Mouse (Mus musculus): ENCODE results near the gene Kctd11. TPM values are rescaled to one million over a fixed set of nuclear protein-coding genes. Genes with fewer than 3 reads are reported as not detected.

Gene Kctd11
- polyA plus RNA-seq, 2 experiments = 5.1 to 6.5 TPM

DNA sequence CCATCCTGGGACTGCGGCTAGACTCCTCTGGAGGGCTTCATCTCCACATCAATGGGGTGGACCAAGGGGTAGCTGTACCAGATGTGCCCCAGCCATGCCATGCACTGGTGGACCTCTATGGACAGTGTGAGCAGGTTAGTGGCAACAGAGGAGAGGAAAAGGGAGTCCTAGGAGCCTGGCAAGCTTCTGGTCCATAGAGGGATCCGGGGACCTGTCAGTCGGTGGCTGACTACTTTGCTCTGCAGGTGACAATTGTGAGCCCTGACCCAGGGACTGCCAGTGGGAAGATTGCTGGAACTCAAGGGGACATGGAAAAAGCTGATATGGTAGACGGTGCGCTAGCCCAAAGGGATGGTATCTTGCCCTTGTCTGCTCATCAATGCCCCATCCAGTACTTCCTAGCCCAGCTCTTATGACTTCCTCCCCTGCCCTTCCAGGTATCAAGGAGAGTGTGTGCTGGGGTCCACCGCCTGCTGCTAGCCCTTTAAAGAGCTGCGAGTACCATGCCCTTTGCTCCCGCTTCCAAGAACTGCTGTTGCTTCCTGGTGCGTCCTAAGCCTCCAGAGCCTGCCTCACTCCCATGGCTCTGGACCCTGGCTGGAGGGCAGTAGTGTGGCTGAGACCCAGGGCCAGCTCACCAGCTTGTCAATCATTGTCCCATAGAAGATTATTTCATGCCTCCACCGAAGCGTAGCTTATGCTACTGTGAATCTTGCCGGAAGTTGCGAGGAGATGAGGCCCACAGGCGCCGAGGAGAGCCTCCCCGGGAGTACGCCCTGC is 29.8 kb upstream of the Kctd11 start:
- no peak overlapping the region for H3K27ac ChIP-seq (replicated peaks; ENCODE audit: low read depth, low read length)
- peaks cover 88% of the 10 kb centered on the region for H3K36me3 ChIP-seq (ENCODE audit: control insufficient read depth, insufficient read depth, low read length)
- H3K4me3 ChIP-seq (replicated peaks; ENCODE audit: low read length) = no peak overlapping the region
- TF ChIP-seq POLR2A (IDR thresholded peaks at IDR 0.05; ENCODE audit: borderline replicate concordance, extremely low read depth, insufficient read depth, insufficient read length) = no peak
- no peak overlapping the region for H3K4me2 ChIP-seq (replicated peaks; ENCODE audit: low read depth, low read length, severe bottlenecking)
- WGBS = 93% methylated on average over 17 of the region's 17 CpGs
- DNase-seq (ENCODE audit: low spot score) = no peak
- H3K4me1 ChIP-seq (ENCODE audit: control insufficient read depth, insufficient read depth, low read length) = peaks cover 13% of the 10 kb centered on the region
- no peaks in the 10 kb centered on the region for H3K27me3 ChIP-seq (ENCODE audit: control insufficient read depth, insufficient read depth, low read length)
- no peak for ATAC-seq (ENCODE audit: low FRiP score, low read depth)
- no peaks in the 10 kb centered on the region for H3K9me3 ChIP-seq (ENCODE audit: control insufficient read depth, low read length)
- no peak overlapping the region for H3K9ac ChIP-seq (ENCODE audit: low read depth, low read length, severe bottlenecking)

DNA sequence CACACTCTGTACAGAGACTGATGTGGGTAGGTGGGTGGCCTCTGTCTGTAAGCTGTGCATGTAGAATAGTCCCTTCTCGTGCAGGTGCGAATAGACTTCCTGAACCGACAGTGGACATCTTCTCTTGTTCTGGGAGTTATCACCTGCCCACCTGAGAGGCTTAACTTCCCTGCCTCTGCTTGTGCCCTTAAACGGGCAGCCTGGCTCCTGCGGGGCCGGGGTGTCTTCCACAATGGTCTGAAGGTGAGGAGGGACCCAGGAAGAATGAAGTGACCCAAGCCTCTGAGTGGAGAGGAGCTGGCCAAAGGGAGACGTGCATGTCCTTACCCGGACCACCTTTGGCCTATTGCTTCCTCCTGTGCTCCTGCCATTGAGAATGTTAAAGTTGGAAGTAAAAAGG is 29.0 kb upstream of the Kctd11 start:
- WGBS = 91% methylated on average over 8 of the region's 8 CpGs
- no peak for ATAC-seq (ENCODE audit: low FRiP score, low read depth)
- no peak overlapping the region for H3K4me3 ChIP-seq (replicated peaks; ENCODE audit: low read length)
- H3K27me3 ChIP-seq (ENCODE audit: control insufficient read depth, insufficient read depth, low read length) = no peaks in the 10 kb centered on the region
- DNase-seq (ENCODE audit: low spot score) = no peak
- TF ChIP-seq POLR2A (IDR thresholded peaks at IDR 0.05; ENCODE audit: borderline replicate concordance, extremely low read depth, insufficient read depth, insufficient read length) = no peak
- no peak overlapping the region for H3K9ac ChIP-seq (ENCODE audit: low read depth, low read length, severe bottlenecking)
- H3K9me3 ChIP-seq (ENCODE audit: control insufficient read depth, low read length) = no peaks in the 10 kb centered on the region
- H3K4me1 ChIP-seq (ENCODE audit: control insufficient read depth, insufficient read depth, low read length) = peaks cover 9% of the 10 kb centered on the region
- no peak overlapping the region for H3K27ac ChIP-seq (replicated peaks; ENCODE audit: low read depth, low read length)
- H3K36me3 ChIP-seq (ENCODE audit: control insufficient read depth, insufficient read depth, low read length) = peaks cover 88% of the 10 kb centered on the region
- no peak overlapping the region for H3K4me2 ChIP-seq (replicated peaks; ENCODE audit: low read depth, low read length, severe bottlenecking)

DNA sequence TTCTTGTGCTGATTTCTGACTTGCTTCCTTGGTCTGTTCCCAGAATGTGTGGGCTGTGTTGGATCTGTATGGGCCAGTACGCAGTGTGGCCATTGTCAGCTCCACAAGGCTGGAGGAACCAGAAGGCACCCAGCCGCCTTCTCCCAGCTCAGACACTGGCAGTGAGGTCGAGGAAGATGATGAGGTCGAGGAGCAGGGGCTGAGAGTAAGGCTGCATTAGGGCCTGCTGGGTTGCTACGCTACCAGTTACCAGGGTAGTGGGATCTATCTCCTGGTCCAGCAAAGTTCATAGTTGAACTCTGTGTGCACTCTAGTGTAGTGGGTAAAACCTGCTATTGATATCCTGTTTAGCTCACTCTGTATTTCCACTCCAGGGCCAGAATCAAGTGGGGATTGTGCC is 28.0 kb upstream of the Kctd11 start:
- Histone ChIP-seq H3K4me2 (replicated peaks; ENCODE audit: low read depth, low read length, severe bottlenecking) (no peak overlapping the region), H3K36me3 (ENCODE audit: control insufficient read depth, insufficient read depth, low read length) (peaks cover 92% of the 10 kb centered on the region), H3K27me3 (ENCODE audit: control insufficient read depth, insufficient read depth, low read length) (no peaks in the 10 kb centered on the region), H3K4me3 (replicated peaks; ENCODE audit: low read length) (no peak overlapping the region), H3K27ac (replicated peaks; ENCODE audit: low read depth, low read length) (no peak overlapping the region), H3K9me3 (ENCODE audit: control insufficient read depth, low read length) (no peaks in the 10 kb centered on the region), H3K4me1 (ENCODE audit: control insufficient read depth, insufficient read depth, low read length) (peaks cover 3% of the 10 kb centered on the region; the same call in 1 of the 2 replicates), H3K9ac (ENCODE audit: low read depth, low read length, severe bottlenecking) (no peak overlapping the region)
- DNase-seq (ENCODE audit: low spot score) = no peak
- no peak for ATAC-seq (ENCODE audit: low FRiP score, low read depth)
- 84% methylated on average over 5 of the region's 5 CpGs for WGBS
- TF ChIP-seq POLR2A (IDR thresholded peaks at IDR 0.05; ENCODE audit: borderline replicate concordance, extremely low read depth, insufficient read depth, insufficient read length) = no peak

DNA sequence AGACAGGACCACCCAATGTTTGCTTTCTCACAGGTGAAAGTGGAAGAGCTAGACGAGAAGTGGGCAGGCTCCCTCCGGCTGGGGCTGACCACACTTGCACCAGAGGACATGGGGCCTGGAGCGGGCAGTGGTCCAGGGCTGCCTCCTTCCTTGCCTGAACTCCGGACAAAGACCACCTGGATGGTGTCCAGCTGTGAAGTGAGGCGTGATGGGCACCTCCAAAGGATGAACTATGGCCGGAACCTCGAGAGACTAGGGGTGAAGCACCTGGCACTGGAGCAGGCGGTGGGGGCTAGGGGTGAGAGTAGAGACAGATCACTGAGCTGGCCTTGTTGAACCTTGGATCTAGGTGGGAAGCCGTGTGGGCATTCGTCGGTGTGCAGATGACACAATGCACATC is 27.4 kb upstream of the Kctd11 start:
- Histone ChIP-seq H3K4me2 (replicated peaks; ENCODE audit: low read depth, low read length, severe bottlenecking) (no peak overlapping the region), H3K4me1 (ENCODE audit: control insufficient read depth, insufficient read depth, low read length) (peaks cover 3% of the 10 kb centered on the region; the same call in 1 of the 2 replicates), H3K27ac (replicated peaks; ENCODE audit: low read depth, low read length) (no peak overlapping the region), H3K4me3 (replicated peaks; ENCODE audit: low read length) (no peak overlapping the region), H3K9ac (ENCODE audit: low read depth, low read length, severe bottlenecking) (no peak overlapping the region), H3K9me3 (ENCODE audit: control insufficient read depth, low read length) (no peaks in the 10 kb centered on the region), H3K27me3 (ENCODE audit: control insufficient read depth, insufficient read depth, low read length) (no peaks in the 10 kb centered on the region), H3K36me3 (ENCODE audit: control insufficient read depth, insufficient read depth, low read length) (peaks cover 98% of the 10 kb centered on the region)
- no peak for DNase-seq (ENCODE audit: low spot score)
- ATAC-seq (ENCODE audit: low FRiP score, low read depth) = no peak
- WGBS = 92% methylated on average over 11 of the region's 11 CpGs
- TF ChIP-seq POLR2A (IDR thresholded peaks at IDR 0.05; ENCODE audit: borderline replicate concordance, extremely low read depth, insufficient read depth, insufficient read length) = no peak

DNA sequence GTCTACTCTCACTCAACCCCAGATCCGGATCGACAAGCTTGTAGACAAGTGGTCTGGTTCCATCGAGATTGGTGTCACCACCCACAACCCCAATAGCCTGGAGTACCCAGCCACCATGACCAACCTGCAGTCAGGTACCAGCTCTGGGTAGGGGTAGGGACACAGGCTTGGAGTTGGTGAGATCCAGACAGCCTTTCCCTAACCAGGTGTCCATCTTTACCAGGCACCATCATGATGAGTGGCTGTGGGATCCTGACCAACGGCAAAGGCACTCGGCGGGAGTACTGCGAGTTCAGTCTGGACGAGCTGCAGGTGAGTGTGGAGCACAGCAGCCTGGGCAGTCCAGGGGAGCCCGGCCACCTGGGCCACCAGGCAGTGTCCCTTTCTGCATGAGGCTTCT is 23.1 kb upstream of the Kctd11 start:
- ATAC-seq (ENCODE audit: low FRiP score, low read depth) (no peak), DNase-seq (ENCODE audit: low spot score) (no peak)
- no peak overlapping the region for H3K9ac ChIP-seq (ENCODE audit: low read depth, low read length, severe bottlenecking)
- H3K36me3 ChIP-seq (ENCODE audit: control insufficient read depth, insufficient read depth, low read length) = peaks cover 62% of the 10 kb centered on the region
- WGBS = 98% methylated on average over 9 of the region's 9 CpGs
- peaks cover 12% of the 10 kb centered on the region for H3K4me1 ChIP-seq (ENCODE audit: control insufficient read depth, insufficient read depth, low read length)
- H3K4me2 ChIP-seq (replicated peaks; ENCODE audit: low read depth, low read length, severe bottlenecking) = no peak overlapping the region
- no peaks in the 10 kb centered on the region for H3K27me3 ChIP-seq (ENCODE audit: control insufficient read depth, insufficient read depth, low read length)
- no peaks in the 10 kb centered on the region for H3K9me3 ChIP-seq (ENCODE audit: control insufficient read depth, low read length)
- no peak for TF ChIP-seq POLR2A (IDR thresholded peaks at IDR 0.05; ENCODE audit: borderline replicate concordance, extremely low read depth, insufficient read depth, insufficient read length)
- H3K4me3 ChIP-seq (replicated peaks; ENCODE audit: low read length) = no peak overlapping the region
- H3K27ac ChIP-seq (replicated peaks; ENCODE audit: low read depth, low read length) = no peak overlapping the region
